Mouse (Mus musculus): ENCODE measurements around the gene Hdgfl1. TPM values are rescaled to one million over a fixed set of nuclear protein-coding genes. Genes with fewer than 3 reads are reported as not detected.

The Hdgfl1 gene
- 0.05 TPM in 1 of 2 replicates, not detected in the other for polyA plus RNA-seq (2015; fragmentation: Nextera tagmentation; extraction: Ambion mirVana)

- no peak for ATAC-seq (ENCODE audit: low FRiP score, low TSS enrichment)
- Histone ChIP-seq H3K9me3 (ENCODE audit: control insufficient read depth, low read length) (no peaks in the 10 kb centered on the region), H3K4me1 (replicated peaks; ENCODE audit: control insufficient read depth, insufficient read depth) (no peaks in the 10 kb centered on the region), H3K27ac (replicated peaks) (no peak within 1 kb of the TSS), H3K27me3 (ENCODE audit: control insufficient read depth, insufficient read depth, low read length) (no peaks in the 10 kb centered on the region), H3K4me3 (ENCODE audit: low read depth, low read length) (no peak within 1 kb of the TSS), H3K36me3 (ENCODE audit: control insufficient read depth, insufficient read depth, low read length) (no peaks in the 10 kb centered on the region), H3K9ac (ENCODE audit: low read length) (no peak within 1 kb of the TSS), H3K4me2 (replicated peaks; ENCODE audit: low read depth) (no peak within 1 kb of the TSS)
- WGBS = 95% methylated on average over 16 of the region's 16 CpGs
- no peak for DNase-seq (ENCODE audit: low spot score)
- no peak for TF ChIP-seq EP300 (optimal IDR thresholded peaks at IDR 0.05)
- TF ChIP-seq CTCF (IDR thresholded peaks at IDR 0.05; ENCODE audit: low read depth) = no peak
Measured at GRCm38 (mm10) chr13:26769955-26770354, at the start of gene Hdgfl1. Gene Hdgfl1 (minus strand): TSS chr13:26770165.

GRCm38 (mm10) chr13:26795460-26795859 lies 25.5 kb upstream of the Hdgfl1 start:
- H3K36me3 ChIP-seq (ENCODE audit: control insufficient read depth, insufficient read depth, low read length) = no peaks in the 10 kb centered on the region
- H3K4me2 ChIP-seq (replicated peaks; ENCODE audit: low read depth) = no peak overlapping the region
- no peak overlapping the region for H3K27ac ChIP-seq (replicated peaks)
- H3K27me3 ChIP-seq (ENCODE audit: control insufficient read depth, insufficient read depth, low read length) = no peaks in the 10 kb centered on the region
- no peaks in the 10 kb centered on the region for H3K9me3 ChIP-seq (ENCODE audit: control insufficient read depth, low read length)
- no peak overlapping the region for H3K9ac ChIP-seq (ENCODE audit: low read length)
- TF ChIP-seq EP300 (optimal IDR thresholded peaks at IDR 0.05) = no peak
- no peak for TF ChIP-seq CTCF (IDR thresholded peaks at IDR 0.05; ENCODE audit: low read depth)
- no peak overlapping the region for H3K4me3 ChIP-seq (ENCODE audit: low read depth, low read length)
- WGBS = 66% methylated on average over 3 of the region's 3 CpGs
- no peaks in the 10 kb centered on the region for H3K4me1 ChIP-seq (replicated peaks; ENCODE audit: control insufficient read depth, insufficient read depth)
- DNase-seq (ENCODE audit: low spot score) = no peak
- ATAC-seq (ENCODE audit: low FRiP score, low TSS enrichment) = no peak

- no peaks in the 10 kb centered on the region for H3K9me3 ChIP-seq (ENCODE audit: control insufficient read depth, low read length)
- no peak overlapping the region for H3K4me2 ChIP-seq (replicated peaks; ENCODE audit: low read depth)
- no peak overlapping the region for H3K9ac ChIP-seq (ENCODE audit: low read length)
- TF ChIP-seq CTCF (IDR thresholded peaks at IDR 0.05; ENCODE audit: low read depth) = no peak
- no peak for TF ChIP-seq EP300 (optimal IDR thresholded peaks at IDR 0.05)
- no peaks in the 10 kb centered on the region for H3K27me3 ChIP-seq (ENCODE audit: control insufficient read depth, insufficient read depth, low read length)
- WGBS = 95% methylated on average over 15 of the region's 15 CpGs
- no peaks in the 10 kb centered on the region for H3K4me1 ChIP-seq (replicated peaks; ENCODE audit: control insufficient read depth, insufficient read depth)
- H3K36me3 ChIP-seq (ENCODE audit: control insufficient read depth, insufficient read depth, low read length) = no peaks in the 10 kb centered on the region
- DNase-seq (ENCODE audit: low spot score) = no peak
- no peak overlapping the region for H3K4me3 ChIP-seq (ENCODE audit: low read depth, low read length)
- no peak for ATAC-seq (ENCODE audit: low FRiP score, low TSS enrichment)
- H3K27ac ChIP-seq (replicated peaks) = no peak overlapping the region
Measured at GRCm38 (mm10) chr13:26769424-26769823, 541 bp downstream of the Hdgfl1 start.

GRCm38 (mm10) chr13:26761966-26762803 lies 7.8 kb downstream of the Hdgfl1 start:
- Histone ChIP-seq H3K36me3 (ENCODE audit: control insufficient read depth, insufficient read depth, low read length) (no peaks in the 10 kb centered on the region), H3K4me3 (ENCODE audit: low read depth, low read length) (no peak overlapping the region), H3K9me3 (ENCODE audit: control insufficient read depth, low read length) (no peaks in the 10 kb centered on the region), H3K27me3 (ENCODE audit: control insufficient read depth, insufficient read depth, low read length) (no peaks in the 10 kb centered on the region), H3K27ac (replicated peaks) (no peak overlapping the region), H3K4me2 (replicated peaks; ENCODE audit: low read depth) (no peak overlapping the region), H3K4me1 (replicated peaks; ENCODE audit: control insufficient read depth, insufficient read depth) (no peaks in the 10 kb centered on the region), H3K9ac (ENCODE audit: low read length) (no peak overlapping the region)
- TF ChIP-seq EP300 (optimal IDR thresholded peaks at IDR 0.05) = no peak
- DNase-seq (ENCODE audit: low spot score) = no peak
- 76% methylated on average over 12 of the region's 12 CpGs for WGBS
- ATAC-seq (ENCODE audit: low FRiP score, low TSS enrichment) = no peak

GRCm38 (mm10) chr13:26752863-26753262 lies 17.1 kb downstream of the Hdgfl1 start:
- H3K36me3 ChIP-seq (ENCODE audit: control insufficient read depth, insufficient read depth, low read length) = no peaks in the 10 kb centered on the region
- TF ChIP-seq EP300 (optimal IDR thresholded peaks at IDR 0.05) (no peak), CTCF (IDR thresholded peaks at IDR 0.05; ENCODE audit: low read depth) (no peak)
- H3K9me3 ChIP-seq (ENCODE audit: control insufficient read depth, low read length) = no peaks in the 10 kb centered on the region
- no peaks in the 10 kb centered on the region for H3K27me3 ChIP-seq (ENCODE audit: control insufficient read depth, insufficient read depth, low read length)
- H3K9ac ChIP-seq (ENCODE audit: low read length) = no peak overlapping the region
- no peak overlapping the region for H3K4me2 ChIP-seq (replicated peaks; ENCODE audit: low read depth)
- no peaks in the 10 kb centered on the region for H3K4me1 ChIP-seq (replicated peaks; ENCODE audit: control insufficient read depth, insufficient read depth)
- DNase-seq (ENCODE audit: low spot score) (no peak), ATAC-seq (ENCODE audit: low FRiP score, low TSS enrichment) (no peak)
- no peak overlapping the region for H3K4me3 ChIP-seq (ENCODE audit: low read depth, low read length)
- no peak overlapping the region for H3K27ac ChIP-seq (replicated peaks)

GRCm38 (mm10) chr13:26752414-26752813 lies 17.6 kb downstream of the Hdgfl1 start:
- DNase-seq (ENCODE audit: low spot score) = no peak
- Histone ChIP-seq H3K9ac (ENCODE audit: low read length) (no peak overlapping the region), H3K27ac (replicated peaks) (no peak overlapping the region), H3K4me1 (replicated peaks; ENCODE audit: control insufficient read depth, insufficient read depth) (no peaks in the 10 kb centered on the region), H3K4me3 (ENCODE audit: low read depth, low read length) (no peak overlapping the region), H3K9me3 (ENCODE audit: control insufficient read depth, low read length) (no peaks in the 10 kb centered on the region), H3K4me2 (replicated peaks; ENCODE audit: low read depth) (no peak overlapping the region), H3K36me3 (ENCODE audit: control insufficient read depth, insufficient read depth, low read length) (no peaks in the 10 kb centered on the region), H3K27me3 (ENCODE audit: control insufficient read depth, insufficient read depth, low read length) (no peaks in the 10 kb centered on the region)
- no peak for TF ChIP-seq EP300 (optimal IDR thresholded peaks at IDR 0.05)
- TF ChIP-seq CTCF (IDR thresholded peaks at IDR 0.05; ENCODE audit: low read depth) = no peak
- no peak for ATAC-seq (ENCODE audit: low FRiP score, low TSS enrichment)
- 90% methylated on average over 1 of the region's 1 CpGs for WGBS

Data from stomach, postnatal 0 days (tissue).